Mouse (Mus musculus): Measurements from ENCODE around the gene Lrrc10b.

DNA sequence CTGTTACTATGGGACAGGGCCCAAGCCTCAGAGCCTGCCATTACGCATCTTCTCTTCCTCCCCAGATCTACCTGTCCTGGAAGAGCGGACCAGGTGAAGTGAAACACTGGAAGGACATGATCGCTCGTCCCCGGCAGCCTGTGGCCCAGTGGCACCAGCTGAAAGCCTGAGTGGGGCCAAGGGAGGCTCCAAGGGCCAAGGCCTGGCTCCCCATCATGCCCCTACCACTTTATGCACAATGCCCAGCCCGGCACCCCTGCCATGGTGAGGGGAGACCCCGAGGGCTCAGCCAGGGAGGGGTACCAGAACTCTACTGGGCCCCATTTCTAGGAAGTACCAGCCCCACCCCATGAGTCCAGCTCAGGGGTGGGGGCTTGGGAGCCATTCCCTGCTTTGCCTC is 9.0 kb downstream of the Lrrc10b start:
- no peak for TF ChIP-seq CTCF (IDR thresholded peaks at IDR 0.05)
- TF ChIP-seq EP300 (IDR thresholded peaks at IDR 0.05): no peak

All from lung, postnatal 0 days (tissue).